Mouse (Mus musculus) cortical plate, adult 2 months (tissue): Measurements from ENCODE around the gene Rnf7. TPM values are rescaled to one million over a fixed set of nuclear protein-coding genes. Genes with fewer than 3 reads are reported as not detected.
A peak's percentile ranks its signal among the peaks of the same experiment; 100 is the strongest.

Experiments
- H3K27ac ChIP-seq: fragments of 200-500 bp; 2 replicates; pipeline ENCODE4 v1.5.1; 2012; ENCODE audit warnings: low read length, control low read depth, inconsistent platforms; ENCODE audit not compliant: insufficient read depth
- H3K4me1 ChIP-seq: fragments of 200-500 bp; 2 replicates; pipeline ENCODE4 v1.6.1; 2011; ENCODE audit warnings: low read length; ENCODE audit not compliant: control insufficient read depth, insufficient read depth
- H3K4me3 ChIP-seq: fragments of 200-500 bp; 2 replicates; pipeline ENCODE4 v1.5.1; 2011; ENCODE audit warnings: mild to moderate bottlenecking, low read length, control low read depth; ENCODE audit not compliant: insufficient read depth
- CTCF ChIP-seq: fragments of 200-500 bp; IDR thresholded peaks from 2 replicates; pipeline ENCODE4 v1.5.1; 2011; ENCODE audit warnings: mild to moderate bottlenecking, control low read depth, low read length; ENCODE audit not compliant: insufficient read depth; ENCODE audit errors: extremely low read depth
- POLR2A ChIP-seq: fragments of 200-500 bp; IDR thresholded peaks from 2 replicates; pipeline ENCODE4 v1.6.1; 2011; ENCODE audit warnings: mild to moderate bottlenecking, low read length, control low read depth; ENCODE audit not compliant: insufficient read depth; ENCODE audit errors: extremely low read depth
- polyA plus RNA-seq: library from polyadenylated mRNA; depleted of rRNA; stranded (reverse); fragments of >200 nt; gene quantifications from 2 replicates; pipeline ENCODE4 v1.2.3, GENCODE M21; 2012

Gene Rnf7
- polyA plus RNA-seq, 1 experiment, result 190 TPM

- no peak overlapping the region for H3K4me3 ChIP-seq
- no peak overlapping the region for H3K27ac ChIP-seq
- TF ChIP-seq POLR2A, result no peak
- no peak for TF ChIP-seq CTCF
- H3K4me1 ChIP-seq, result no peaks in the 10 kb centered on the region
Measured at GRCm38 (mm10) chr9:96470266-96470974, 8.1 kb downstream of the Rnf7 start.

- no peak overlapping the region for H3K4me3 ChIP-seq
- H3K27ac ChIP-seq, result no peak overlapping the region
- TF ChIP-seq POLR2A, result no peak
- H3K4me1 ChIP-seq, result no peaks in the 10 kb centered on the region
Measured at GRCm38 (mm10) chr9:96469556-96470265, 8.8 kb downstream of the Rnf7 start.

- TF ChIP-seq POLR2A (no peak), CTCF (no peak)
- no peak overlapping the region for H3K4me3 ChIP-seq
- H3K27ac ChIP-seq, result no peak overlapping the region
- no peaks in the 10 kb centered on the region for H3K4me1 ChIP-seq
Measured at GRCm38 (mm10) chr9:96463708-96464107, 14.8 kb downstream of the Rnf7 start.

GRCm38 (mm10) chr9:96461607-96462006, 16.9 kb downstream of the Rnf7 start:
- no peaks in the 10 kb centered on the region for H3K4me1 ChIP-seq
- no peak overlapping the region for H3K4me3 ChIP-seq
- no peak overlapping the region for H3K27ac ChIP-seq
- TF ChIP-seq POLR2A (no peak), CTCF (0 out of 2 replicates have a peak, but pooled peaks have one; percentile 18)

- no peak overlapping the region for H3K4me3 ChIP-seq
- TF ChIP-seq POLR2A (no peak), CTCF (no peak)
- no peaks in the 10 kb centered on the region for H3K4me1 ChIP-seq
- no peak overlapping the region for H3K27ac ChIP-seq
Measured at GRCm38 (mm10) chr9:96460117-96460865, 18.2 kb downstream of the Rnf7 start.

GRCm38 (mm10) chr9:96455618-96456017, 22.9 kb downstream of the Rnf7 start:
- TF ChIP-seq POLR2A (no peak), CTCF (no peak)
- no peak overlapping the region for H3K4me3 ChIP-seq
- no peak overlapping the region for H3K27ac ChIP-seq
- H3K4me1 ChIP-seq, result no peaks in the 10 kb centered on the region

- Histone ChIP-seq H3K4me1 (no peaks in the 10 kb centered on the region), H3K27ac (no peak overlapping the region), H3K4me3 (no peak overlapping the region)
- TF ChIP-seq CTCF (no peak), POLR2A (no peak)
Measured at GRCm38 (mm10) chr9:96452956-96453355, 25.5 kb downstream of the Rnf7 start.

- no peak overlapping the region for H3K4me3 ChIP-seq
- 0 out of 2 replicates have a peak overlapping the region, but pooled peaks have one; percentile 7 for H3K27ac ChIP-seq
- no peaks in the 10 kb centered on the region for H3K4me1 ChIP-seq
- TF ChIP-seq CTCF (no peak), POLR2A (no peak)
Measured at GRCm38 (mm10) chr9:96450900-96451720, 27.4 kb downstream of the Rnf7 start.

GRCm38 (mm10) chr9:96449514-96449913, 29.0 kb downstream of the Rnf7 start:
- no peak overlapping the region for H3K4me3 ChIP-seq
- H3K4me1 ChIP-seq, result no peaks in the 10 kb centered on the region
- H3K27ac ChIP-seq, result no peak overlapping the region
- TF ChIP-seq CTCF, result no peak
- TF ChIP-seq POLR2A, result no peak
